Mouse (Mus musculus): ENCODE results near the gene Cplx3. TPM values are rescaled to one million over a fixed set of nuclear protein-coding genes. Genes with fewer than 3 reads are reported as not detected.
A peak's percentile ranks its signal among the peaks of the same experiment; 100 is the strongest.

The Cplx3 gene
- not detected in 2 replicates for polyA plus RNA-seq (2015; fragmentation: Nextera tagmentation; extraction: Ambion mirVana)

DNA sequence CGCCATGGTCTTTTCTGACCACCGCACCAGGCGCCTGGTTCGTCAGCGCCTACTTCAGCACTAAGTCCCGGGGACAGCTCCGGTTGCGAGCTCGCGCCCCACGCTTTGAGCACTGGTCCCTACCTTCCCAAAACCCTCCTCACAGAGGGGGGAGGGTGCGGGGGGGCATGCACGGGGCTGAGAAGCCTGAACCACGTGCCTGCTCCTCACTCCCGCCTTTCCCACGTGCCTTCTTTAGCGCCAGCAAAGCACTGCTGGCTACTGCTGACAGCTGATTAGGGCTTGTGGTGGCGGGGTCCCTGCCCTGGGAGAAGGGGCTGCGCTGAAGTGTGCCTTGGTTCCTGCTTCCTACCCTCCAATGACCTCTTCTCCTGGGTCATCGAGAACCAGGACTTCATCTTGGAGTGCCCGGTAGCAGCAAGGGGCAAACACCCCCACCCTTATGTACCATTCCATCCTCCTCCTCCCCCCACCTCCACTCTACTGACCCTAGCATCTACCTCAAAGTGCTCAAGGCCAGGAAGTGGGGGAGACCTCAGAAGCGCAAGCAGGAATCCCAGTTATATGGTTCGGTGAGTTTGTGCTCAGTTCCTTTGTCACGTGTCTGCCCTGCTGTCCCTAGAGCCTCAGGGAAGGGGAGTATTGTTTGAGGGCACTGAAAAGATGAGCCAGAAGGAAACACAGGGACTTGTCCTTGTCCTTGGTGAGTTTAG, at the start of gene Cplx3:
Cplx3 (minus strand) TSS at position 143 of the 713 bp plus-strand sequence.
- H3K4me2 ChIP-seq (replicated peaks): peak within 1 kb of the TSS; percentile 27; the same call in 1 of the 2 replicates
- WGBS: 8% methylated on average over 24 of the region's 24 CpGs
- H3K27me3 ChIP-seq (replicated peaks): peaks cover 20% of the 10 kb centered on the region
- no peak within 1 kb of the TSS for H3K27ac ChIP-seq
- no peaks in the 10 kb centered on the region for H3K36me3 ChIP-seq
- H3K9ac ChIP-seq: no peak within 1 kb of the TSS
- peaks cover 8% of the 10 kb centered on the region; the same call in 1 of the 2 replicates for H3K4me1 ChIP-seq (replicated peaks)
- H3K9me3 ChIP-seq: no peaks in the 10 kb centered on the region
- no peak within 1 kb of the TSS for H3K4me3 ChIP-seq (replicated peaks)
- ATAC-seq: peak; percentile 61; the same call in 1 of the 2 replicates

- H3K4me1 ChIP-seq (replicated peaks): peaks cover 20% of the 10 kb centered on the region
- peak overlapping the region; percentile 56 for H3K4me2 ChIP-seq (replicated peaks)
- ATAC-seq: peak; percentile 79
- H3K27me3 ChIP-seq (replicated peaks): no peaks in the 10 kb centered on the region
- no peak overlapping the region for H3K27ac ChIP-seq
- WGBS: 1% methylated on average over 11 of the region's 11 CpGs
- no peaks in the 10 kb centered on the region for H3K36me3 ChIP-seq
- H3K4me3 ChIP-seq (replicated peaks): no peak overlapping the region; the same call in 1 of the 2 replicates
- H3K9ac ChIP-seq: peak overlapping the region; percentile 24
- H3K9me3 ChIP-seq: no peaks in the 10 kb centered on the region
Observed at GRCm38 (mm10) chr9:57655749-57656148, 49.7 kb upstream of the Cplx3 start.

GRCm38 (mm10) chr9:57654966-57655365, 48.9 kb upstream of the Cplx3 start:
- H3K4me3 ChIP-seq (replicated peaks): no peak overlapping the region
- no peaks in the 10 kb centered on the region for H3K36me3 ChIP-seq
- H3K4me2 ChIP-seq (replicated peaks): no peak overlapping the region
- WGBS: 87% methylated on average over 1 of the region's 1 CpGs
- H3K27me3 ChIP-seq (replicated peaks): no peaks in the 10 kb centered on the region
- no peaks in the 10 kb centered on the region for H3K9me3 ChIP-seq
- ATAC-seq: no peak
- H3K9ac ChIP-seq: no peak overlapping the region
- H3K27ac ChIP-seq: no peak overlapping the region
- peaks cover 25% of the 10 kb centered on the region for H3K4me1 ChIP-seq (replicated peaks)

DNA sequence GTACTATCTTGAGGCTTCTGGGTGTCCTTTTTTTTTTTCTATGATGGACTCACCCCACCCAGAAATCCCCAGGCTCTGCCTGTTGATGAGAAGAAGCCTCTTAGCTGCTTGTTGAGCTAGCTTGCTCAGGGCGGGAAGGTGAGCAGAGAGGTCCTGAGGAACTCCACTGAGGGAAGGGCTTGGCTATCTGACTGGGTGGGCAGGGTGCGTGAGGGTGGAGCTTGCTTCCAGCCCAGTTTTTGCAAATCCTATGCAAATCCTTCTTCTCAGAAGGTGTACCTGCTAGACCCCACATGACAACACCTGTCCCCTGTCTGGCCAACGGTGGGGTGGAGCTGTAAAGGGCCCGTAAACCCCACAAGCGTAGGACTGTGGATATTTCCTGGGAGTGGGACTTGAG, 47.2 kb upstream of the Cplx3 start, which contains the start of gene Csk:
Csk (minus strand) TSS at position 349 of the 400 bp plus-strand sequence.
- no peak within 1 kb of the TSS for H3K4me2 ChIP-seq (replicated peaks)
- no peak for ATAC-seq
- no peaks in the 10 kb centered on the region for H3K36me3 ChIP-seq
- H3K27ac ChIP-seq: no peak within 1 kb of the TSS
- H3K4me1 ChIP-seq (replicated peaks): peaks cover 25% of the 10 kb centered on the region
- H3K9ac ChIP-seq: no peak within 1 kb of the TSS
- no peak within 1 kb of the TSS for H3K4me3 ChIP-seq (replicated peaks)
- H3K9me3 ChIP-seq: no peaks in the 10 kb centered on the region
- 51% methylated on average over 5 of the region's 5 CpGs for WGBS
- no peaks in the 10 kb centered on the region for H3K27me3 ChIP-seq (replicated peaks)

GRCm38 (mm10) chr9:57652855-57653254, 46.8 kb upstream of the Cplx3 start:
- no peaks in the 10 kb centered on the region for H3K27me3 ChIP-seq (replicated peaks)
- H3K4me1 ChIP-seq (replicated peaks): peaks cover 25% of the 10 kb centered on the region
- no peak overlapping the region for H3K9ac ChIP-seq
- H3K9me3 ChIP-seq: no peaks in the 10 kb centered on the region
- no peaks in the 10 kb centered on the region for H3K36me3 ChIP-seq
- H3K4me2 ChIP-seq (replicated peaks): no peak overlapping the region
- no peak overlapping the region for H3K4me3 ChIP-seq (replicated peaks)
- H3K27ac ChIP-seq: no peak overlapping the region
- no peak for ATAC-seq
- WGBS: 52% methylated on average over 3 of the region's 3 CpGs

DNA sequence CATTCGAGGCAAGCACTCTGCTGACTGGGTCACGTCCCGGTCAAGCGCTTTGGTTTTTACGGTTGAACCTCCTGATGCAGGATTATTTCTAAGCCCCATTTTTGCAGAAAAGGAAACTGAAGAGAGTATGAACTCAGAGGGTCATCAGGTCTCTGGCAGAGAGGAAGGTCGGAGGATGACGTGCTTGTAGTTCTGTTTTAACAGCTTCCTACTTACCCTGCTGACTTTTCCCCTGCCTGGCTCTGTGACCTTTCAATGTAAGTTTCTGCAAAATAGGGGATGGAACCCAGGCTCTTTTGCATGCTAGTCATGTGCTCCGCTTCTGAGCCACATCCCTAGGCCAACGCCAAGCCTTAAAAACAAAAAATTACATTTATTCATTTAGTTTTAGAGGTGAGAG, 46.3 kb upstream of the Cplx3 start:
- H3K9ac ChIP-seq: no peak overlapping the region
- ATAC-seq: no peak
- H3K4me2 ChIP-seq (replicated peaks): no peak overlapping the region
- no peaks in the 10 kb centered on the region for H3K9me3 ChIP-seq
- no peak overlapping the region for H3K4me3 ChIP-seq (replicated peaks)
- H3K27me3 ChIP-seq (replicated peaks): no peaks in the 10 kb centered on the region
- H3K36me3 ChIP-seq: no peaks in the 10 kb centered on the region
- H3K27ac ChIP-seq: no peak overlapping the region
- H3K4me1 ChIP-seq (replicated peaks): peaks cover 25% of the 10 kb centered on the region
- WGBS: 74% methylated on average over 9 of the region's 9 CpGs

DNA sequence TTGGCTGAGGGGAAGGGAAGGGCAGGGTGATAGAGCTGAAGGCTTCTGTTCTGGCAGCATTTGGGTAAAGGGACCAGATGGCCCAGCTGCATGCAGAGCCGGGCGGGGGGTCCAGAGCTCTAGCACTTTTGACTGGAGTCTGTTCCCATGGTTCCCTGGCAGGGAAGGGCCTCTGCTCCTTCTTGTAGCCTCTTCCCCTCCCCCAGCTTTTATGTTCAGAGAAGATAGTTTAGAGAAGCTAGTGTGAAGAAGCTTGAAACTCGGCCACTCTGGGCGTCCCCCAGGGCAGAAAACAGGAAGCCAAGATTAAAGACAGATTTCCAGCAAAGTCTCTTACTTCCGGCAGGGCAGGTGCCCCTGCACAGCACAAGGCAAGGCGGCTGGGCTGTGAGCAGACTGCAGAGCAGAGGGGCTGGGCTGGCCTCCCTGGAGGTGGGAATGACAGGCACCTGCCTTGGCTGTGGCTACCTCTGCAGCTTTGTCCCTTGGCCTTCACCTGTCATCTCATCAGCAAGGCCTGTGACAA, 44.8 kb upstream of the Cplx3 start:
- H3K4me2 ChIP-seq (replicated peaks): no peak overlapping the region
- H3K9me3 ChIP-seq: no peaks in the 10 kb centered on the region
- no peaks in the 10 kb centered on the region for H3K27me3 ChIP-seq (replicated peaks)
- no peak for ATAC-seq
- H3K36me3 ChIP-seq: no peaks in the 10 kb centered on the region
- no peak overlapping the region for H3K9ac ChIP-seq
- no peak overlapping the region for H3K4me3 ChIP-seq (replicated peaks)
- WGBS: 29% methylated on average over 6 of the region's 6 CpGs
- H3K4me1 ChIP-seq (replicated peaks): peaks cover 29% of the 10 kb centered on the region
- H3K27ac ChIP-seq: peak overlapping the region; percentile 10

GRCm38 (mm10) chr9:57650130-57650785, 44.2 kb upstream of the Cplx3 start:
- H3K27ac ChIP-seq: peak overlapping the region; percentile 10; the same call in 1 of the 2 replicates
- peaks cover 28% of the 10 kb centered on the region for H3K4me1 ChIP-seq (replicated peaks)
- H3K27me3 ChIP-seq (replicated peaks): no peaks in the 10 kb centered on the region
- no peak overlapping the region for H3K9ac ChIP-seq
- no peak for ATAC-seq
- H3K4me2 ChIP-seq (replicated peaks): no peak overlapping the region
- H3K4me3 ChIP-seq (replicated peaks): no peak overlapping the region
- no peaks in the 10 kb centered on the region for H3K9me3 ChIP-seq
- H3K36me3 ChIP-seq: no peaks in the 10 kb centered on the region
- WGBS: 87% methylated on average over 6 of the region's 6 CpGs

- Histone ChIP-seq H3K4me1 (replicated peaks) (peaks cover 39% of the 10 kb centered on the region), H3K9ac (no peak overlapping the region), H3K4me3 (replicated peaks) (no peak overlapping the region), H3K4me2 (replicated peaks) (peak overlapping the region; percentile 24; the same call in 1 of the 2 replicates), H3K27ac (peak overlapping the region; percentile 62), H3K36me3 (no peaks in the 10 kb centered on the region), H3K9me3 (no peaks in the 10 kb centered on the region), H3K27me3 (replicated peaks) (no peaks in the 10 kb centered on the region)
- ATAC-seq: no peak
- WGBS: 51% methylated on average over 4 of the region's 4 CpGs
Observed at GRCm38 (mm10) chr9:57647286-57648108, 41.4 kb upstream of the Cplx3 start.

- Histone ChIP-seq H3K9ac (no peak overlapping the region), H3K4me3 (replicated peaks) (no peak overlapping the region), H3K4me2 (replicated peaks) (no peak overlapping the region), H3K27ac (peak overlapping the region; percentile 44), H3K27me3 (replicated peaks) (no peaks in the 10 kb centered on the region), H3K36me3 (no peaks in the 10 kb centered on the region), H3K4me1 (replicated peaks) (peaks cover 48% of the 10 kb centered on the region), H3K9me3 (no peaks in the 10 kb centered on the region)
- ATAC-seq: no peak
- 68% methylated on average over 12 of the region's 12 CpGs for whole genome bisulfite sequencing
Observed at GRCm38 (mm10) chr9:57646551-57647103, 40.5 kb upstream of the Cplx3 start.

- Histone ChIP-seq H3K9ac (peak overlapping the region; percentile 98), H3K36me3 (no peaks in the 10 kb centered on the region), H3K9me3 (no peaks in the 10 kb centered on the region), H3K4me2 (replicated peaks) (peak overlapping the region; percentile 86), H3K4me3 (replicated peaks) (peak overlapping the region; percentile 68), H3K27me3 (replicated peaks) (no peaks in the 10 kb centered on the region), H3K4me1 (replicated peaks) (peaks cover 48% of the 10 kb centered on the region), H3K27ac (peak overlapping the region; percentile 97)
- under 1% methylated on average over 83 of the region's 85 CpGs for WGBS
- ATAC-seq: peak; percentile 84
Observed at GRCm38 (mm10) chr9:57644944-57645893, 39.1 kb upstream of the Cplx3 start.
